Mouse (Mus musculus) skeletal muscle tissue, adult 2 months (tissue): ENCODE data around the gene Ppat.
"Not testable (repeated sequence)": the region's sequence is repeated elsewhere in the genome, so short reads cannot be mapped to it uniquely, and the experiment has no call there.

Experiments used
- DNase-seq: peaks from one replicate; pipeline ENCODE4 v3.0.0-alpha.2; 2012; ENCODE audit warnings: low read depth, low spot score

Ppat gene

GRCm38 (mm10) chr5:76947758-76948157 lies 3.6 kb downstream of the Ppat start:
- no peak for DNase-seq

- DNase-seq, result no peak
Measured at GRCm38 (mm10) chr5:76947142-76947541, 4.2 kb downstream of the Ppat start.

- DNase-seq, result no peak
Measured at GRCm38 (mm10) chr5:76945678-76946033, 5.7 kb downstream of the Ppat start.

GRCm38 (mm10) chr5:76944965-76945677 lies 6.3 kb downstream of the Ppat start:
- DNase-seq, result no peak

GRCm38 (mm10) chr5:76942505-76942904 lies 8.9 kb downstream of the Ppat start:
- DNase-seq, result no peak

- DNase-seq, result no peak
Measured at GRCm38 (mm10) chr5:76941975-76942374, 9.4 kb downstream of the Ppat start.

GRCm38 (mm10) chr5:76939717-76940116 lies 11.7 kb downstream of the Ppat start:
- DNase-seq, result no peak

- DNase-seq, result peak; percentile 65
Measured at GRCm38 (mm10) chr5:76929180-76929877, 22.0 kb downstream of the Ppat start.

- DNase-seq, result peak; percentile 86
Measured at GRCm38 (mm10) chr5:76928124-76928832, 23.1 kb downstream of the Ppat start.

- no peak for DNase-seq
Measured at GRCm38 (mm10) chr5:76924296-76924695, 27.1 kb downstream of the Ppat start.

GRCm38 (mm10) chr5:76923428-76923827 lies 27.9 kb downstream of the Ppat start:
- DNase-seq, result peak; percentile 95

- peak; percentile 65 for DNase-seq
Measured at GRCm38 (mm10) chr5:76922833-76923232, 28.5 kb downstream of the Ppat start.

- DNase-seq, result not testable (repeated sequence)
Measured at GRCm38 (mm10) chr5:76912522-76912921, 38.9 kb downstream of the Ppat start.

- no peak for DNase-seq
Measured at GRCm38 (mm10) chr5:76910807-76911206, 40.6 kb downstream of the Ppat start.

- no peak for DNase-seq
Measured at GRCm38 (mm10) chr5:76906155-76906499, 45.3 kb downstream of the Ppat start.

- DNase-seq, result peak; percentile 97
Measured at GRCm38 (mm10) chr5:76905405-76906154, 45.8 kb downstream of the Ppat start, which contains the start of gene Aasdh. Gene Aasdh (minus strand): TSS chr5:76905514.

GRCm38 (mm10) chr5:76904713-76905404 lies 46.5 kb downstream of the Ppat start:
- DNase-seq, result no peak

GRCm38 (mm10) chr5:76902131-76902530 lies 49.2 kb downstream of the Ppat start:
- DNase-seq, result no peak

GRCm38 (mm10) chr5:76893084-76893483 lies 58.3 kb downstream of the Ppat start:
- no peak for DNase-seq

GRCm38 (mm10) chr5:76892608-76893007 lies 58.8 kb downstream of the Ppat start:
- no peak for DNase-seq

- DNase-seq, result no peak
Measured at GRCm38 (mm10) chr5:76887011-76887410, 64.4 kb downstream of the Ppat start.
